Mouse (Mus musculus) layer of hippocampus, adult 9-11 months (tissue): ENCODE measurements at regions not wholly inside any gene's neighbourhood (a gene's known extent, or its start where the extent isn't known, plus 50 kb on each side); places are given as distances from the start of the nearest gene placed in this dataset.

Experiments used
- DNase-seq: peaks from one replicate; pipeline ENCODE4 v3.0.0; 2022

DNA sequence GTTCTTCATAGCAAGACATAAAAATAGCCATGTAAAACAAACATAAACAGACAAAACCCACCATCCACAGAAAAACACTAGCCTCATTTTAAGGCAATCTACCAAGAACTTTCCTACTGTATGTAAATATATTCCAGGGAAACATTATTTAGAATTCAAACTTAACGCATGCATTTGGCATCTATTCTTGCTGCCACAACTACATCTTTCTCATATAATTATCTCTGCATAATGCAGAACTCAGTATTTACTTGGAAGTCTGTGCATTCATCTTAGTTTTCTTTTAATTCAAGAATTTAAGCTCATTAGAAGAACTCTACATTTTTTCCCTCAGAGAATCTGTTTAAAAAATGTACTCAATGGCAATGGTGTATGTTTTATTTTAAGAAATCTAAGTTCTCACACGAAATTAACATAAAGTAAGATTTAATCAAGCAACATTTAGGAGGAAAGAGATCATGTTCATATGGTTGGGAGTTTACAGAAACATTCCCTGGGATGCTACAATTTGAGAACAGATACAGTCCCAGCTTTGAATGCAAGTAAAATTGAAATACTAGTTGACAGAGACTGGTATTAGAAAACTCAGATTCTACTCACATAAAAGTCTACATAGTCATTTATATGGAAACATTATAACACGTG is 1114.7 kb downstream of the Sorcs1 start:
- no peak for DNase-seq

DNA sequence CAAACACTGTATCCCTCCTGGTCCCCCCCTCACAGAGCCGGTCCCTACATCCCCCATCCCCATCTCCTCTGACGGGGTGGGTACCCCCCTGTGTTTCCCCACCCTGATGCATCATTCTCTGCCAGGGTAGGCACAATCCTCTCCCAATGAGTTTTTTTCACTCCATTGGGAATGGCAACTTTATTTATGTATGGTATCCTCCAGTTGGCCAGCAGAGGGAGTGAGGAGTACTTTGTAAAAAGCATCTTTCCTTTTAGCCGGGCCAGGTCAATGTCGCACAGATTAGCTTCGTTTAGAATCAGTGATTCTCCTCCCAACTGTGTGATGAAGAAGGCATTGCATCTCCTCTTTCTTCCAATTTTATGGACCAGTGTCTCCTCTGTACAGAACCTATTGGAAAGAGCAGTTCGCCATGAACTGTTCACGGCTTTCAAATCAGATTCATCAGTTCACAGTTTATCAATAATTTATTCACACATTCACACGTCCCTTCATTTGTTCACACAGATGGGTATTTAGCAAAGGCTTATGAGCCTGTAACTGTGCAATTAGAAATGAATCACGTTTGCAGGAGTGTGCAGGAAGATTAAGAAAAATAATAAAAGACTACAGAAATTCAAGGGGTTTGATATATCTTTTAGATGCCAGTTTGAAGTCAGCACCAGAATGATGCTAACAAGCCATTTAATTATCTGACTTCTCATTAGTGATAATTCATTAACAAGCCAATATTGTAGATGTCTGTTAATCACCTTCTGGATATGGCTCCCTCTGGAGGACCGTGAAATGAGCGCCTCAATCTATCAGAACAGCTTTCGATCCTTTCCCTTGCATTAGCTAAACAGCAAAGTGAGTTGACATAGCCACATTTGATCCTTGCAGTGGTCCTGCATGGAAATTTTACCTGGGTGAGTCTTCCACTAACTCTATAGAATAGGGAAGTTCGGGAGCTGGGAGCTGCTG is 1138.7 kb downstream of the Sorcs1 start:
- DNase-seq = peak; percentile 20
